Mouse (Mus musculus) CH12.LX (cell line): ENCODE data around the gene Phlda1.

ENCODE experiments used
- IRF4 ChIP-seq: IDR thresholded peaks from 2 replicates; pipeline ENCODE4 v1.6.1; 2014; ENCODE audit warnings: low read depth, mild to moderate bottlenecking, inconsistent platforms, low read length, improper control_type of control experiment
- NELFE ChIP-seq: IDR thresholded peaks from 2 replicates; pipeline ENCODE4 v1.6.1; 2011; ENCODE audit warnings: low read depth, low read length, improper control_type of control experiment
- PAX5 ChIP-seq: IDR thresholded peaks from 2 replicates; pipeline ENCODE4 v1.6.1; 2012; ENCODE audit warnings: low read length, inconsistent platforms, mixed read lengths
- POLR2A ChIP-seq: IDR thresholded peaks from 2 replicates; pipeline ENCODE4 v1.6.1; 2011; ENCODE audit warnings: low read depth, mild to moderate bottlenecking, improper control_type of control experiment, low read length

DNA sequence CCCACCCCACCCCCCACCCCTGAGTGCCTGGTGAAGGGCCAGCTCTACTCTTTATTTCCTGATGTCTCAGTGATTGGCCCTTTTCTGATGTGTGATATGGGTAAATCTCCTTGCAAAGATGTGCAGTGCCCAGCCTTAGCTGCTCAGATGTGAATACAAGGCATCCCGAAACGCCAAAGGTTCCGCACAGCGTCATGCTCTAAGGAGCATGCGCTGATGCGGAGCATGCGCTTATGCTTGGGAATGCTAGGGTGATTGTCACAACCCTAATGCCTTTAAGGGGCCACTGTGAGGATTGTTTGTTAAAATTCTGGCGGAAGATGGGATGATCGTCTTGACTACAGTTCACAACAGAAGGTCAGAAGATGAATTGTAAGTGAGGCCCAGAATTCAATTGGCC, 34.6 kb downstream of the Phlda1 start:
- no peak for TF ChIP-seq IRF4
- no peak for TF ChIP-seq PAX5
- TF ChIP-seq POLR2A = no peak
- no peak for TF ChIP-seq NELFE
